9 mouse cellular contexts compared by ENCODE assay signal in genomic region chr1:160308996-160309395, GRCm38 (mm10).
DNase-seq lines count a peak whose midpoint lies in the region; ATAC-seq and TF ChIP-seq lines count a peak whose summit lies in the region.
"Had no signal": no experiment of that assay in that cellular context is flagged by ENCODE, and none has a peak within 500 bp of the region (broad histone marks: within the 10 kb centered on the region; RNA-seq: fewer than 3 reads in every experiment).

No protein-coding gene starts in this region.

- no peaks in the 10 kb centered on the region for H3K9me3 ChIP-seq in kidney, embryonic 15.5 days (replicated peaks)
- no peaks in the 10 kb centered on the region for H3K9me3 ChIP-seq in liver, postnatal 0 days (ENCODE audit: low read length)
- H3K9me3 ChIP-seq in stomach, embryonic 14.5 days (ENCODE audit: control insufficient read depth, low read depth, low read length) = no peaks in the 10 kb centered on the region
- H3K9me3 ChIP-seq in forebrain, embryonic 11.5 days (ENCODE audit: control insufficient read depth, low read length) = no peaks in the 10 kb centered on the region
- H3K9me3 ChIP-seq in forebrain, embryonic 12.5 days = no peaks in the 10 kb centered on the region

- WGBS in kidney, embryonic 15.5 days = 32% methylated on average over 7 of the region's 7 CpGs
- WGBS in liver, postnatal 0 days (ENCODE audit: insufficient replicate concordance) = 11% methylated on average over 7 of the region's 7 CpGs
- 15% methylated on average over 7 of the region's 7 CpGs for WGBS in stomach, embryonic 14.5 days
- 9% methylated on average over 7 of the region's 7 CpGs for WGBS in forebrain, embryonic 11.5 days
- WGBS in forebrain, embryonic 12.5 days = 10% methylated on average over 7 of the region's 7 CpGs

- ATAC-seq in kidney, embryonic 15.5 days (replicated peaks; ENCODE audit: low FRiP score) = no peak
- ATAC-seq in hematopoietic stem cell, adult 5-6 weeks (replicated peaks in 1 of 2; ENCODE audit: insufficient read depth in 1 of 2, low FRiP score in 2 of 2, low TSS enrichment in 1 of 2, low read depth in 1 of 2, poor library complexity in 2 of 2, severe bottlenecking in 2 of 2) = peak; percentile 54 to 69
- peak; percentile 72 for ATAC-seq in liver, postnatal 0 days
- peak; percentile 54; the same call in 1 of the 2 replicates for ATAC-seq in stomach, embryonic 14.5 days (ENCODE audit: insufficient number of reproducible peaks, insufficient read depth, low FRiP score, low read depth)
- ATAC-seq in forebrain, embryonic 11.5 days (replicated peaks; ENCODE audit: low FRiP score) = no peak
- ATAC-seq in forebrain, embryonic 12.5 days (ENCODE audit: low FRiP score) = no peak

- H3K36me3 ChIP-seq in kidney, embryonic 15.5 days = no peaks in the 10 kb centered on the region
- H3K36me3 ChIP-seq in liver, postnatal 0 days (replicated peaks; ENCODE audit: insufficient read depth, low read length) = no peaks in the 10 kb centered on the region
- H3K36me3 ChIP-seq in stomach, embryonic 14.5 days (ENCODE audit: control insufficient read depth, insufficient read depth, low read length) = no peaks in the 10 kb centered on the region
- no peaks in the 10 kb centered on the region for H3K36me3 ChIP-seq in forebrain, embryonic 11.5 days (ENCODE audit: control insufficient read depth, insufficient read depth, low read length)
- no peaks in the 10 kb centered on the region for H3K36me3 ChIP-seq in forebrain, embryonic 12.5 days (replicated peaks)

- no peak overlapping the region for H3K4me2 ChIP-seq in kidney, embryonic 15.5 days
- peak overlapping the region; percentile 59 for H3K4me2 ChIP-seq in liver, postnatal 0 days (ENCODE audit: low read depth, low read length)
- H3K4me2 ChIP-seq in stomach, embryonic 14.5 days (replicated peaks; ENCODE audit: low read depth, low read length) = peak overlapping the region; percentile 24; the same call in 1 of the 2 replicates
- H3K4me2 ChIP-seq in forebrain, embryonic 11.5 days (ENCODE audit: low read depth, low read length, severe bottlenecking) = no peak overlapping the region
- H3K4me2 ChIP-seq in forebrain, embryonic 12.5 days = no peak overlapping the region

- H3K4me1 ChIP-seq in kidney, embryonic 15.5 days = 0 out of 2 replicates have a peak, but pooled peaks cover 2% of the 10 kb centered on the region
- peaks cover 12% of the 10 kb centered on the region for H3K4me1 ChIP-seq in liver, postnatal 0 days (ENCODE audit: insufficient read depth)
- peaks cover 12% of the 10 kb centered on the region for H3K4me1 ChIP-seq in stomach, embryonic 14.5 days (ENCODE audit: control insufficient read depth, insufficient read depth, low read length)
- H3K4me1 ChIP-seq in forebrain, embryonic 11.5 days (replicated peaks; ENCODE audit: control insufficient read depth, insufficient read depth, low read length) = peaks cover 3% of the 10 kb centered on the region; the same call in 1 of the 2 replicates
- H3K4me1 ChIP-seq in forebrain, embryonic 12.5 days = peaks cover 6% of the 10 kb centered on the region; the same call in 1 of the 2 replicates

- H3K27ac ChIP-seq in kidney, embryonic 15.5 days = no peak overlapping the region
- H3K27ac ChIP-seq in liver, postnatal 0 days (ENCODE audit: low read depth) = peak overlapping the region; percentile 26; the same call in 1 of the 2 replicates
- H3K27ac ChIP-seq in stomach, embryonic 14.5 days (ENCODE audit: low read length) = no peak overlapping the region; the same call in 1 of the 2 replicates
- no peak overlapping the region for H3K27ac ChIP-seq in forebrain, embryonic 11.5 days (ENCODE audit: low read depth, low read length)
- H3K27ac ChIP-seq in forebrain, embryonic 12.5 days = no peak overlapping the region

- no peak overlapping the region for H3K9ac ChIP-seq in kidney, embryonic 15.5 days
- peak overlapping the region; percentile 16 for H3K9ac ChIP-seq in liver, postnatal 0 days (replicated peaks)
- H3K9ac ChIP-seq in stomach, embryonic 14.5 days (replicated peaks; ENCODE audit: low read depth, low read length) = no peak overlapping the region
- no peak overlapping the region for H3K9ac ChIP-seq in forebrain, embryonic 11.5 days (ENCODE audit: low read length)
- H3K9ac ChIP-seq in forebrain, embryonic 12.5 days = no peak overlapping the region

- H3K4me3 ChIP-seq in kidney, embryonic 15.5 days (replicated peaks) = no peak overlapping the region
- peak overlapping the region; percentile 33 for H3K4me3 ChIP-seq in liver, postnatal 0 days (ENCODE audit: low read depth, low read length)
- H3K4me3 ChIP-seq in stomach, embryonic 14.5 days (ENCODE audit: low read depth, low read length) = peak overlapping the region; percentile 5; the same call in 1 of the 2 replicates
- no peak overlapping the region for H3K4me3 ChIP-seq in forebrain, embryonic 11.5 days (ENCODE audit: low read depth, low read length)
- H3K4me3 ChIP-seq in forebrain, embryonic 12.5 days (replicated peaks) = no peak overlapping the region
- H3K4me3 ChIP-seq: myocyte had no signal

- H3K27me3 ChIP-seq in kidney, embryonic 15.5 days = no peaks in the 10 kb centered on the region
- no peaks in the 10 kb centered on the region for H3K27me3 ChIP-seq in liver, postnatal 0 days (ENCODE audit: insufficient read depth, low read length)
- no peaks in the 10 kb centered on the region for H3K27me3 ChIP-seq in stomach, embryonic 14.5 days (ENCODE audit: control insufficient read depth, insufficient read depth, low read length)
- H3K27me3 ChIP-seq in forebrain, embryonic 11.5 days (ENCODE audit: control insufficient read depth, insufficient read depth, low read length) = no peaks in the 10 kb centered on the region
- H3K27me3 ChIP-seq in forebrain, embryonic 12.5 days = 0 out of 2 replicates have a peak, but pooled peaks cover 3% of the 10 kb centered on the region

- TF ChIP-seq CTCF in liver, postnatal 0 days (IDR thresholded peaks at IDR 0.05; ENCODE audit: low read depth) = peak; percentile 48

- peak; percentile 43 for DNase-seq in kidney, adult 11 months
- peak; percentile 63 for DNase-seq in liver, postnatal 0 days
- DNase-seq in cerebellum, adult 9-10 months = no peak
- DNase-seq in forebrain, embryonic 11.5 days (ENCODE audit: low spot score) = no peak

- TF ChIP-seq EP300 in liver, postnatal 0 days (IDR thresholded peaks at IDR 0.05; ENCODE audit: low read depth) = no peak

Comparison
In these comparisons a context has a peak if more than half of its experiments do, and no peak if none do; other contexts are left out.
1. DNase-seq: peak in kidney, adult 11 months (single experiment) and liver, postnatal 0 days (single experiment); none in cerebellum, adult 9-10 months (single experiment) and forebrain, embryonic 11.5 days (single experiment).
2. ATAC-seq: peak in hematopoietic stem cell, adult 5-6 weeks (2 of 2), liver, postnatal 0 days (single experiment) and stomach, embryonic 14.5 days (single experiment); none in kidney, embryonic 15.5 days (single experiment), forebrain, embryonic 11.5 days (single experiment) and forebrain, embryonic 12.5 days (single experiment).
3. H3K4me2 ChIP-seq: peak in liver, postnatal 0 days (single experiment) and stomach, embryonic 14.5 days (single experiment); none in kidney, embryonic 15.5 days (single experiment), forebrain, embryonic 11.5 days (single experiment) and forebrain, embryonic 12.5 days (single experiment).
4. H3K4me3 ChIP-seq: peak in liver, postnatal 0 days (single experiment) and stomach, embryonic 14.5 days (single experiment); none in kidney, embryonic 15.5 days (single experiment), forebrain, embryonic 11.5 days (single experiment) and forebrain, embryonic 12.5 days (single experiment).